Mouse (Mus musculus): Measurements from ENCODE around the gene Ttll5. TPM values are rescaled to one million over a fixed set of nuclear protein-coding genes. Genes with fewer than 3 reads are reported as not detected.

Ttll5 gene
- total and polyA plus RNA-seq, 3 experiments: 10.1 to 14.2 (median 11.4) TPM

DNA sequence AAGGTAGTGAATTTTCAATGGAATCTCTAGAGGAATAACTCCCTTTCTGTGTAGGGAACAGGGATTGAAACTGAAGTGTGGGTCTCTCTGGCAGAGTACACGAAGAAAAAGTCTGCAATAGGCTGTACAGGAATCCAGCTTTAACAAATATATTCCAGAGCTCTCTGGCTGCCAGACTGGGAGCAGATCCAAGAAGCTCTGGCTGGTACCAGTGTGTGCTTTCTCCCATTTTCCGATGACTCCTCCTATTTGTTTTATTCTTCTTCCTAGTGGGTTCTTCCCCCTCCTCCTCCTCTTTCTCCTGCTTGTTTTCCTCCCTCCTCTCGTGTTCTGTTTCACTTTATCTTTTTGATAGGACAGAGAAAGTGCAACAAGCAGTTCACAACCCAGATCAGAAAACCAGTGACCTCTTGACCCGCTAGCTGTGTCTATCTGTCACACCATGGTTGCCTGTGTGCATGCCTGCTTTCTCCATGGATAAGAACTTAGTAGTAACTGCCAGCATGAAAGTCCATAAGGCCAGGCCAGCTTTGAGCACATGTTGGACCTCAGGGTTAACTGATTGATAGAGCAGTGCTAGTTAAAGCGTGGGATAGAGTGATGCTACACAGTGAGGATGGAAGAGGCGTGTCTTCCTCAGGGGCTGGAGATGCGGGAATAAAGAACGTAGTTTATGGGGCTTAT is 55.3 kb downstream of the Ttll5 start:
- DNase-seq: peak in 1 of 2 experiments; percentile 59
- Histone ChIP-seq H3K4me1 (ENCODE audit: control insufficient read depth, insufficient read depth, low read length) (peaks cover 4% of the 10 kb centered on the region), H3K36me3 (ENCODE audit: control insufficient read depth, insufficient read depth, low read length) (no peaks in the 10 kb centered on the region; the same call in none of the 2 replicates), H3K4me3 (no peak overlapping the region), H3K9ac (ENCODE audit: low read depth, low read length) (no peak overlapping the region), H3K27ac (peak overlapping the region; percentile 12; the same call in 1 of the 2 replicates), H3K79me2 (replicated peaks; ENCODE audit: control insufficient read depth, insufficient read depth, low read length) (no peaks in the 10 kb centered on the region), H3K27me3 (ENCODE audit: control insufficient read depth, insufficient read depth, low read length) (no peaks in the 10 kb centered on the region)
- WGBS: 55% methylated on average over 8 of the region's 8 CpGs
- no peak for TF ChIP-seq EP300 (IDR thresholded peaks at IDR 0.05; ENCODE audit: insufficient read depth, low read depth, low read length)
- TF ChIP-seq CTCF (IDR thresholded peaks at IDR 0.05): no peak
- no peak for TF ChIP-seq POLR2A (IDR thresholded peaks at IDR 0.05; ENCODE audit: insufficient read depth, low read depth, low read length)
- intact Hi-C loops (cut with DNase I): no loop called here

DNA sequence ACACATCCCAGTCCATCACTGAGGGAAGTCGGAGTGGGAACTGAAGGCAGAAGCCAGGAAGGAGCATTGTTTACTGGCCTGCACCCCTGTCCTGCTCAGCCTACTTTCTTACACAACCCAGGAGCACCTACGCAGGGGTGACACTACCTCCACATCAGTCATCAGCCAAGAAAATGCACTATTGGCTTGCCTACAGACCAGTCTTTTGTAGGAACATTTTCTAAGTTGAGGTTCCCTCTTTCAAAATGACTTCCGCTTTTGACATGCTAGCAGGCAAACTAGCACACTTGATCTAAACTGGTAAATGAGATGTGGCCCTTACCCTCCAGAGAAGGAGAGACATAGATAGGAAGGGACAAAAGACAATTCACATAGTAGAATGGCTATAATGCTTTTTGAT is 60.6 kb downstream of the Ttll5 start:
- Histone ChIP-seq H3K9ac (ENCODE audit: low read depth, low read length) (no peak overlapping the region), H3K36me3 (ENCODE audit: control insufficient read depth, insufficient read depth, low read length) (no peaks in the 10 kb centered on the region; the same call in 1 of the 2 replicates), H3K4me3 (no peak overlapping the region), H3K27me3 (ENCODE audit: control insufficient read depth, insufficient read depth, low read length) (no peaks in the 10 kb centered on the region), H3K4me1 (ENCODE audit: control insufficient read depth, insufficient read depth, low read length) (peaks cover under 1% of the 10 kb centered on the region), H3K79me2 (replicated peaks; ENCODE audit: control insufficient read depth, insufficient read depth, low read length) (no peaks in the 10 kb centered on the region), H3K27ac (no peak overlapping the region)
- TF ChIP-seq EP300 (IDR thresholded peaks at IDR 0.05; ENCODE audit: insufficient read depth, low read depth, low read length): no peak
- TF ChIP-seq CTCF (IDR thresholded peaks at IDR 0.05): no peak
- no peak for TF ChIP-seq POLR2A (IDR thresholded peaks at IDR 0.05; ENCODE audit: insufficient read depth, low read depth, low read length)
- intact Hi-C loops (cut with DNase I): no loop called here
- 93% methylated on average over 3 of the region's 3 CpGs for WGBS
- DNase-seq: no peak

DNA sequence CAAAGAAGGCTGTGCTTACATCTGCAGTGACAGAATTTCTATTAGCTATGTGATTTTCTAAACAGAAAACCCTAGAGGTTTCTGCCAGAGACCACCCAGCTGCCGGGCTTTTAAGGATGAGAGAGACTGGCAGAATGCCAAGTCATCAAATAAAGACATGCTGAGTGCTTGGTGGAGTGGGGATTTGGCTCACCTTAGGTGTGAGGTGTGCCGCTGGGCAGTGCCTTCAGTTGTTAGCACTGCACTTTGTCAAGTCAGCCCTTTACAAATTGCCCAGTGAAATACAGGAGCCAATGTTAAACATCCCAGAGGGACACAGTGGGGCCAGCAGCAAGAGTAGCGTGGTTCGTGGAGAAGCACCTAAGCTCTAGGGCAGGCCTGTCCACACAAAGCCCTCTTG is 65.6 kb downstream of the Ttll5 start:
- no peak overlapping the region for H3K27ac ChIP-seq
- no peaks in the 10 kb centered on the region for H3K27me3 ChIP-seq (ENCODE audit: control insufficient read depth, insufficient read depth, low read length)
- H3K36me3 ChIP-seq (ENCODE audit: control insufficient read depth, insufficient read depth, low read length): no peaks in the 10 kb centered on the region
- TF ChIP-seq EP300 (IDR thresholded peaks at IDR 0.05; ENCODE audit: insufficient read depth, low read depth, low read length) (no peak), POLR2A (IDR thresholded peaks at IDR 0.05; ENCODE audit: insufficient read depth, low read depth, low read length) (no peak), CTCF (IDR thresholded peaks at IDR 0.05) (no peak)
- H3K9ac ChIP-seq (ENCODE audit: low read depth, low read length): no peak overlapping the region
- intact Hi-C loops (cut with DNase I): no loop called here
- no peak overlapping the region for H3K4me3 ChIP-seq
- no peaks in the 10 kb centered on the region for H3K79me2 ChIP-seq (replicated peaks; ENCODE audit: control insufficient read depth, insufficient read depth, low read length)
- H3K4me1 ChIP-seq (ENCODE audit: control insufficient read depth, insufficient read depth, low read length): no peaks in the 10 kb centered on the region
- DNase-seq: no peak
- 76% methylated on average over 4 of the region's 4 CpGs for WGBS

DNA sequence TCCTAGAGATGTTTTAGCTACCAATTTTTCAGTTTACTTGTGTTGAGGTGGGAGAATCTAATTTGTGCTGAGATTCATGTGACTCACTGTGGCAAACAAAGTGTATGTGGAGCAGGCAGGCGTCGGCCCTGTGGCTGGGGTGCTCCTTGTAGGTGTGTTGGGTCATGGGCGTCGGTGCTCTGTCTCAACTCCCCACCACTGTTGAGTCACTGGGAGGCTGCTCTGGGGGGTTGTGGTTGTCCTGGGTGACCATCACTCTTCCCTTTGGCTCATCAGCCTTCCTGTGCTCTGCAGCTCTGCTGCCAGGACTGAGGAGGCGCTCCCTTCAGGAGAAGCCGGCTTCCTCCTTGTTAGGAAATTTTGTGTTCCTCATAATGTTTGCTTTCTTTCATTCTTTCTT is 79.5 kb downstream of the Ttll5 start:
- H3K4me1 ChIP-seq (ENCODE audit: control insufficient read depth, insufficient read depth, low read length): no peaks in the 10 kb centered on the region
- H3K4me3 ChIP-seq: no peak overlapping the region

DNA sequence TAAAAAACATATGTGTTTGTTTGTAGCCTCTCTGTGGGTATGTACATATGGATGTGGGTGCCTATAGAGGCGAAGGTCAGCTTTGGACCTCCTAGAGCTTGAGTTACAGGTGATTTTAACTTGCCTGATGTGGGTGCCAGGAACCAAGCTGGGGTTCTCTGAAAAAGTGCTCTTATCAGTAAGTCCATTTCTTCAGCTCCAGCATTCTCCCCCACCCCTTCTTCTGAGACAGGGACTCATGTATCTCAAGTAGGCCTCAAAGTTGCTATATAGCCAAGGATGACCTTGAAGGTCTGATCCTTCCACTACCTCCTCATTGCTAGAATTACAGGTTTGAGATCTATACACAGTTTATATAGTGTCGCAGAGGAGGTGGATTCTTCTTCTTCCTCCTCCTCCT is 81.2 kb downstream of the Ttll5 start:
- no peaks in the 10 kb centered on the region for H3K4me1 ChIP-seq (ENCODE audit: control insufficient read depth, insufficient read depth, low read length)
- no peak overlapping the region for H3K9ac ChIP-seq (ENCODE audit: low read depth, low read length)
- WGBS: 92% methylated on average over 2 of the region's 2 CpGs
- H3K79me2 ChIP-seq (replicated peaks; ENCODE audit: control insufficient read depth, insufficient read depth, low read length): no peaks in the 10 kb centered on the region
- H3K36me3 ChIP-seq (ENCODE audit: control insufficient read depth, insufficient read depth, low read length): no peaks in the 10 kb centered on the region
- H3K27me3 ChIP-seq (ENCODE audit: control insufficient read depth, insufficient read depth, low read length): no peaks in the 10 kb centered on the region
- H3K4me3 ChIP-seq: no peak overlapping the region
- DNase-seq: no peak
- intact Hi-C loops (cut with DNase I): no loop called here
- TF ChIP-seq CTCF (IDR thresholded peaks at IDR 0.05) (no peak), EP300 (IDR thresholded peaks at IDR 0.05; ENCODE audit: insufficient read depth, low read depth, low read length) (no peak), POLR2A (IDR thresholded peaks at IDR 0.05; ENCODE audit: insufficient read depth, low read depth, low read length) (no peak)
- H3K27ac ChIP-seq: no peak overlapping the region

More for the DNA sequence above, 79.5 kb downstream of the Ttll5 start:
- no peak for DNase-seq
- WGBS: 80% methylated on average over 6 of the region's 6 CpGs
- Histone ChIP-seq H3K79me2 (replicated peaks; ENCODE audit: control insufficient read depth, insufficient read depth, low read length) (no peaks in the 10 kb centered on the region), H3K27ac (no peak overlapping the region), H3K27me3 (ENCODE audit: control insufficient read depth, insufficient read depth, low read length) (no peaks in the 10 kb centered on the region), H3K9ac (ENCODE audit: low read depth, low read length) (no peak overlapping the region), H3K36me3 (ENCODE audit: control insufficient read depth, insufficient read depth, low read length) (no peaks in the 10 kb centered on the region)
- TF ChIP-seq POLR2A (IDR thresholded peaks at IDR 0.05; ENCODE audit: insufficient read depth, low read depth, low read length): no peak
- TF ChIP-seq CTCF (IDR thresholded peaks at IDR 0.05): no peak
- intact Hi-C loops (cut with DNase I): no loop called here

DNA sequence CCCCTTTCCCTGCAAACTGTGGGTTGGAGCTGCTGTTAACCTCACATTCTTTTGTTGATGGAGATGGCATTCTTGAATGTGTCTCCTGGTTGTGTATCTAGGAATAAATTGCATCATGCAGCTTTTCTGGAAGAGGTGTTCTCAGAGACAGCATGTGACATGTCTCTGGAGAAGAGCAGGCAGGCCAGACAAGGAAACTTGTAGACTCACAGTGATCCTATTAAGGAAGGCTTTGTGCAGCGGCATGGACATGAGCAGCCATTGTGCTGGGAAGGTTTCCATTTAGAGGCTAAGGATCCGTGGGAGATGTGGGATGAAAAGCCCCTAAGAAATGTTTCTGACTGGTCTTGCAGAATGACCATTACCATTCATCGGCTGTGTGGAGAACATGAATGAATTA is 83.4 kb downstream of the Ttll5 start:
- intact Hi-C loops (cut with DNase I): no loop called here
- Histone ChIP-seq H3K27ac (no peak overlapping the region), H3K4me3 (no peak overlapping the region), H3K27me3 (ENCODE audit: control insufficient read depth, insufficient read depth, low read length) (no peaks in the 10 kb centered on the region), H3K4me1 (ENCODE audit: control insufficient read depth, insufficient read depth, low read length) (no peaks in the 10 kb centered on the region), H3K9ac (ENCODE audit: low read depth, low read length) (no peak overlapping the region), H3K79me2 (replicated peaks; ENCODE audit: control insufficient read depth, insufficient read depth, low read length) (no peaks in the 10 kb centered on the region), H3K36me3 (ENCODE audit: control insufficient read depth, insufficient read depth, low read length) (no peaks in the 10 kb centered on the region)
- TF ChIP-seq POLR2A (IDR thresholded peaks at IDR 0.05; ENCODE audit: insufficient read depth, low read depth, low read length) (no peak), EP300 (IDR thresholded peaks at IDR 0.05; ENCODE audit: insufficient read depth, low read depth, low read length) (no peak), CTCF (IDR thresholded peaks at IDR 0.05) (no peak)
- DNase-seq: no peak
- WGBS: 83% methylated on average over 3 of the region's 3 CpGs
